Comparison of ENCODE assay signal across 9 mouse cellular contexts in genomic region chr13:101810667-101811066, GRCm38 (mm10). TPM values are rescaled to one million over a fixed set of nuclear protein-coding genes. Genes with fewer than 3 reads are reported as not detected.
A peak's percentile ranks its signal among the peaks of the same experiment; 100 is the strongest.
DNase-seq lines count a peak whose midpoint lies in the region; ATAC-seq lines count a peak whose summit lies in the region.
"Had no signal": no experiment of that assay in that cellular context is flagged by ENCODE, and none has a peak within 500 bp of the region (broad histone marks: within the 10 kb centered on the region; RNA-seq: fewer than 3 reads in every experiment).

No protein-coding gene starts in this region.

- DNase-seq in heart, adult 9 months (ENCODE audit: low spot score in 2 of 2) = peak; percentile 52 to 53
- no peak for DNase-seq in heart, postnatal 25 days (ENCODE audit: low spot score)
- DNase-seq in adrenal gland, postnatal 10 days = peak; percentile 67
- peak; percentile 46 to 54 for DNase-seq in frontal cortex, postnatal 10 days (ENCODE audit: low spot score in 2 of 2)
- DNase-seq in left cerebral cortex, postnatal 10 days (ENCODE audit: extremely low spot score in 1 of 2, low spot score in 2 of 2) = peak; percentile 55 to 75
- DNase-seq in embryonic facial prominence, embryonic 10.5 days (ENCODE audit: low spot score) = no peak
- no peak for DNase-seq in liver, embryonic 11.5 days (ENCODE audit: low spot score)
- no peak for DNase-seq in spleen, adult 12 weeks (ENCODE audit: low spot score)

- 81% methylated on average over 7 of the region's 7 CpGs for WGBS in embryonic facial prominence, embryonic 10.5 days
- 78% methylated on average over 7 of the region's 7 CpGs for WGBS in liver, embryonic 11.5 days

- no peak overlapping the region for H3K4me2 ChIP-seq in liver, embryonic 11.5 days
- H3K4me2 ChIP-seq: forebrain, embryonic 12.5 days had no signal

- H3K9ac ChIP-seq in liver, embryonic 11.5 days (ENCODE audit: low read depth, low read length) = no peak overlapping the region
- H3K9ac ChIP-seq: forebrain, embryonic 12.5 days had no signal

- ATAC-seq in liver, embryonic 11.5 days (replicated peaks; ENCODE audit: low FRiP score) = no peak

- no peaks in the 10 kb centered on the region for H3K9me3 ChIP-seq in embryonic facial prominence, embryonic 10.5 days
- no peaks in the 10 kb centered on the region for H3K9me3 ChIP-seq in liver, embryonic 11.5 days (ENCODE audit: control insufficient read depth, low read length)
- H3K9me3 ChIP-seq: forebrain, embryonic 12.5 days had no signal

- H3K4me1 ChIP-seq in embryonic facial prominence, embryonic 10.5 days = peaks cover 21% of the 10 kb centered on the region
- no peaks in the 10 kb centered on the region for H3K4me1 ChIP-seq in liver, embryonic 11.5 days (replicated peaks; ENCODE audit: control insufficient read depth, insufficient read depth, low read length)

- 0 out of 2 replicates have a peak, but pooled peaks cover 4% of the 10 kb centered on the region for H3K27me3 ChIP-seq in embryonic facial prominence, embryonic 10.5 days (replicated peaks; ENCODE audit: low read depth, poor library complexity, severe bottlenecking)
- H3K27me3 ChIP-seq in liver, embryonic 11.5 days (replicated peaks; ENCODE audit: control insufficient read depth, insufficient read depth, low read length) = no peaks in the 10 kb centered on the region; the same call in 1 of the 2 replicates
- H3K27me3 ChIP-seq: forebrain, embryonic 12.5 days had no signal

- H3K36me3 ChIP-seq in embryonic facial prominence, embryonic 10.5 days (replicated peaks) = no peaks in the 10 kb centered on the region
- no peaks in the 10 kb centered on the region for H3K36me3 ChIP-seq in liver, embryonic 11.5 days (ENCODE audit: control insufficient read depth, insufficient read depth, low read length)
- H3K36me3 ChIP-seq: forebrain, embryonic 12.5 days had no signal

- H3K4me3 ChIP-seq in embryonic facial prominence, embryonic 10.5 days = no peak overlapping the region
- H3K4me3 ChIP-seq in liver, embryonic 11.5 days (ENCODE audit: low read depth, low read length) = no peak overlapping the region
- H3K4me3 ChIP-seq: forebrain, embryonic 12.5 days had no signal

- no peak overlapping the region for H3K27ac ChIP-seq in embryonic facial prominence, embryonic 10.5 days (replicated peaks)
- H3K27ac ChIP-seq in liver, embryonic 11.5 days (ENCODE audit: low read depth, low read length) = no peak overlapping the region
- H3K27ac ChIP-seq: forebrain, embryonic 12.5 days had no signal

- intact Hi-C loops in heart, postnatal 25 days (cut with DNase I) = no loop called here
- intact Hi-C loops in left cerebral cortex, postnatal 10 days (cut with DNase I) = no loop called here

RNA-seq across cellular contexts. Expression of gene Pik3r1, which starts 42.6 kb away (rescaled TPM):
- total RNA-seq in heart, postnatal 25 days (2021) = 100 to 1,000 TPM in 1 of 2 experiments, 10 to 100 TPM in 1; 93.6 to 111 TPM
- total RNA-seq in adrenal gland, postnatal 10 days (2021) = 10 to 100 TPM; 82.7 to 83.1 TPM
- 100 to 1,000 TPM; 142 to 147 TPM for total RNA-seq in left cerebral cortex, postnatal 10 days (2021)
- polyA plus RNA-seq in embryonic facial prominence, embryonic 10.5 days (2016; fragmentation: Nextera tagmentation; extraction: Ambion mirVana) = 14.7 and 18.9 TPM in 2 replicates
- 18.7 and 21.5 TPM in 2 replicates for polyA plus RNA-seq in liver, embryonic 11.5 days (2014; fragmentation: Nextera tagmentation; extraction: Ambion mirVana)

Comparison
In these comparisons a context has a peak if more than half of its experiments do, and no peak if none do; other contexts are left out.
1. DNase-seq: peak in heart, adult 9 months (2 of 2), adrenal gland, postnatal 10 days (single experiment), frontal cortex, postnatal 10 days (2 of 2) and left cerebral cortex, postnatal 10 days (2 of 2); none in heart, postnatal 25 days (single experiment), embryonic facial prominence, embryonic 10.5 days (single experiment), liver, embryonic 11.5 days (single experiment) and spleen, adult 12 weeks (single experiment).